Mouse (Mus musculus): ENCODE measurements around the gene Zfp692.
"Not testable (repeated sequence)": the region's sequence is repeated elsewhere in the genome, so short reads cannot be mapped to it uniquely, and the experiment has no call there.

The Zfp692 gene

DNA sequence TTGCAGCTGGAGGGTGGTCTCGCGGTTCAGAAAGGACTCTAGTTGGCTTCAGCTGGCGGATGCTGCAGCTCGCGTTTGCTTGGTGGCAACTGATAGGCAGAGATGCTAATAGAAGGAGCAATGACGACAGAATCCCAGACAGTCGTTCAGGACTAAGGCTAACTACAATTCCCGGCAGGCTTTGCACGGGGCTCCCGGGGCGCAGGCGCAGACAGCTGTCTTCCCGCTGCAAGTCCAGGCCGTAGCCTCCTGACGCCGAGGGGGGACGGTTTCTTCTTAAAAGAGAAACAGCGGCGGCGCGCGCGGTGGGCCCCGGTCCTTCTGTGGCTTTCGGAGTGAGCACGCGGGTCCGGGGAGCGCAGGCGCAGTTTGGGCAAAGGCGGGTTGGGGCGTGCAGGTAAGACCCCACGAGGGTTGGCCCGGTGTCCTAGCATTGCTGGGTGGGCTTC is at the start of gene Zfp692:
Gene Zfp692, plus strand, starts transcription at position 210 of the 449 bp plus-strand sequence.
- DNase-seq: peak; percentile 95 to 96

DNA sequence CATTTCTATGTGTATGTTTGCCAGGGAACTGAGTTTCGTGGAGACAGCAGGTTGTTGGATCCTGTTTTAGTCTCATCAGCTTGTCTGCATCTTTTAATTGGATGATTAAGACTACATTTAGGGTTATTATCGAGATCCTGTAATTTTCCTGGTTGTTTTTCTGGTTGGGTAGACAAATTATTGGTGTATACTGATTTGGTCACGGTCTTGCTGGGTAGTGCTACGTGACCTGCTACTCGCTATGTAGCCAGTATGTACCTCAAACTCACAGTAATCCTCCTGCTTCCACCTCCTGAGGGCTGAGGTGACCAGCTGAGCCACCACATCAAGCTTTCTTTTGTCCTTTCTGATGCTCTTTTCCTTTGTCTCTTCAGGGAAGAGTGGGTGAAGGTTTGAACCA is 49.1 kb upstream of the Zfp692 start:
- DNase-seq: no peak

DNA sequence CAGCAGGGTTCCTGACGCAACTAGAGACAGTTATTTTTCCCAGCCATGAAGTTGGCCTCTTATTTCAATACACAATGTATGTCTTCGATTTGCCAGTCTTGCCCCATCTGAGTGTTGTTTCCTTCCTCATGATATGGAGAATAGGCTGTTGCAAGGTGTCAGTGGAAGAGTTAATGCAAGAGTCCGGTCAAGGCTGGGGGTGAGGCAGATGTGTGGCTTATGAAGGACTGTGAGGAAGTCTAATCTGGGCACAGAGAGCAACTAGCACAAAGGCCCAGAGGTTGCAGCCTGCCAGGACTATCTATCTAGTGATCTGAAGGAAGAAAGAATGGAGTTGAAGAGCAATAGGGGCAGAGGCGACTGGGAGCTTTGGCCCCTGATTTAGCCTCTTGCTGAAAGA is 46.7 kb upstream of the Zfp692 start:
- DNase-seq: no peak

DNA sequence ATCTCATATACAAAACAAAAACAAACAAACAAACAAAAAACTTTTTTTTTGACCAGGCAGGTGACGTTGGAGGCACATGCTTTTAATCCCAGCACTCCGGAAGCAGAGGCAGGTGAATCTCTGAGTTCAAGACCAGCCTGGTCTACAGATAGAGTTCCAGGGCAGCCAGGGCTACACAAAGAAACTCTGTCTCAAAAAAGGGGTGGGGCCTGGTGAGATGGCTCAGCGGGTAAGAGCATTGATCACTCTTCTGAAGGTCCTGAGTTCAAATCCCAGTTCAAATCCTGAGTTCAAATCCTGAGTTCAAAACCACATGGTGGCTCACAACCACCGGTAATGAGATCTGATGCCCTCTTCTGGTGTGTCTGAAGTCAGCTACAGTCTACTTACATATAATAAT is 45.0 kb upstream of the Zfp692 start:
- DNase-seq: no peak

DNA sequence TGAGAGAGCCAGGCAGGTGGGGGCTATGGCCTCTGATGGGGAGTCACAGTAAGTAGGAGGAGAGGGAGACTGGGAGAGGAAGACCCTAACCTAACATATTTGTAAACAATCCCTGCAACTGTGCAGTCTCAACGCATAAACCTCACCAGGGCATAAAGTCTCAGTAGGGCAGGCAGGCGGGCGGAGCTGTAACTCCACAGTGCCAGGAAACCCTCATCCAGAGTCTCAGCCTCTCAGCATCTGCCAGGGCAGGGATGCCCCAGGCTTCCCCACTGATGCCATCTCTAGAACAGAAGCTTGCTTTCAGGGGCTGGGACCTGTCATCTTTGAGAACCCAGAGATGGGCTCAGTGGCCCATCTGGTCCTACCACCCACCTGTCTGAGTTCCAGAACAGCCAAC is 44.5 kb upstream of the Zfp692 start:
- no peak for DNase-seq

DNA sequence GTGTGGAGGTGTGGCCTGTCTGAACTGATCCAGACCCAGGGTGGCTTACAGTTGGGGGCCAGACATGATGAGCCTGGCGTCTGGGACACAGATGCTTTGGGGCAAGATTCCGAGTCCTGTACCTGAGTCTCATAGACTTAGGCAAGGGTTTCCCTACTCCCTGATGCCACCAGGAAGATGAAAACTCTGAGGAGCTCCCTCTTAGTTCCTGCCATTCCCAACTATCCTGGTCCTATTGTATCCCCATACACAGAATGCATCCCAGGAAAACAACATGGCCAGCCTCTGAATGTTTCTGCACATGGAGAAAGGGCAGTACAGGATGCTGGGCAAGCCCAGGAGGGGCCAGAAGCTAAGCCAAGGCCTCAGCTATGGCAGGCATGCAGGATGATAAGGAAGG is 43.4 kb upstream of the Zfp692 start:
- no peak for DNase-seq

DNA sequence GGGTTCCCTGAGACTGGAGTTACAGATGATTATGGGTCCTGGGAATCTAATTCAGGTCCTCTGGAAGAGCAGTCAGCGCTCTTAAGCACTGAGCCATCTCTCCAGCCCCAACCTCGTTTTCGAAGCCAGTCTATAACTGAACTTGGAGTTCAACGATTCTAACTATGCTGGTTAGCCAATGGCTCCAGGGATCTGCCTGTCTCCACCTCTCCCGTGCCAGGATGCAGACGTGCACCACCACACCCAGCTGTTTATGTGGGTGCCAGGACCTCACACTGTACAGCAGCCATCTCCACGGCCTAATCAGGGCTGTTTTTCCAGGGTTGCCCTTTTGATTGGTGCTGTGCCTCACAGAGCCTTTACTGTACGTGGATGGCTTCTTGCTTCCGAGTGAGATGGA is 42.3 kb upstream of the Zfp692 start:
- DNase-seq: no peak

DNA sequence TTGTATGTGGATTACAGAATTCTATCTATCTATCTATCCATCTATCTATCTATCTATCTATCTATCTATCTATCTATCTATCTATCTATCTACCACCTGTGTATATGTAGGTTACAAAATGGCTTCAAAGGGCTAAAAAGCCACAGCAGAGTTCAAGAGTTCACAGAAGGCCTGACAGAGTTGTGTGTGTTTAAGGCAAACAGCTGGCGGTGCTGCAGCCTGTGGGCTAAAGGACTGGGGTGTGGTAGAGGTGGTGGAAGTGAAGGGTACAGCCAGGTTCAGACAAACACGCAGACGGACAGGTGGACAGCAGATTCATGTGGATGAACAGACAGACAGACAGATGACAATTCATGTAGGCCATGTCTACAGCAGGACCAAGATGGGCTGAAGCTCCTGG is 38.6 kb upstream of the Zfp692 start:
- DNase-seq: no peak

DNA sequence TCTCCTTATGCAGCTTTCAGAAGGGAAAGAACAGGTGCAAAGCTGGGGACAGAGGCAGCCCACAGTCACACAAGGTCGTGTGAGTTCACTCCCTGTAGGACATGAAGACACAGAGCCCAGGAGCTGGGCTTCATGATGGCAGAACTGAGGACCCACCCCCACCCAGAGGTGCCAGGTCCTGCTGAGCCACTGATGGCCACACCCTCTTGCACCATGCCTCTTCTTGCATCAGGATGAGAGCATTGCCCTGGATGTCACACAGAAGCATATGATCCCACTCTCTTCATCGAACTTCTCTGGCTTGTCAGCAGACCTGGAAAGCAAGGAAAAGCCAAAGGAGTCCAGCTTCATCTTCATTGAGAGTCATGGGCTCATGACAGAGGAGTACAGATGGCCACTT is 32.3 kb upstream of the Zfp692 start, which contains the start of gene 4930438A08Rik:
Gene 4930438A08Rik, plus strand, starts transcription at position 228 of the 400 bp plus-strand sequence.
- DNase-seq: no peak

DNA sequence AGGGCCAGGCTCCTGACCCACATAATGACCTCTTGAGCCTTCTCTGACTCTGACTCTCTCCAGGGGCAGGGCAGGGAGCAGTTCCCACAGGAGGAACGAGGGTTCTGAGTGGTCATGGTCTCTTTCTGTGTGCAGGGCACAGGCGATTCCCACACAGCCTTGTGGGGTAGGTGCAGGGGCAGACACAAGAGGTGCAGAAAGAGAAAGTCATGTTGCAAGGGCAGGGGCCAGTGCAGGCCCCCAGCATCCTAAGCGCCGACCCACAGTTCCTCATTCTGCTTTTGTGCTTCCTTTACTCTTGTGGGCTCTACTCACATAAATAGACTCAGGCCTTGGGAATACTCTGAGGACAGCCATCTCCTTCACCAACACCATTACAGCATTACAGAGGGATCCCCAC is 31.1 kb upstream of the Zfp692 start:
- DNase-seq: no peak

DNA sequence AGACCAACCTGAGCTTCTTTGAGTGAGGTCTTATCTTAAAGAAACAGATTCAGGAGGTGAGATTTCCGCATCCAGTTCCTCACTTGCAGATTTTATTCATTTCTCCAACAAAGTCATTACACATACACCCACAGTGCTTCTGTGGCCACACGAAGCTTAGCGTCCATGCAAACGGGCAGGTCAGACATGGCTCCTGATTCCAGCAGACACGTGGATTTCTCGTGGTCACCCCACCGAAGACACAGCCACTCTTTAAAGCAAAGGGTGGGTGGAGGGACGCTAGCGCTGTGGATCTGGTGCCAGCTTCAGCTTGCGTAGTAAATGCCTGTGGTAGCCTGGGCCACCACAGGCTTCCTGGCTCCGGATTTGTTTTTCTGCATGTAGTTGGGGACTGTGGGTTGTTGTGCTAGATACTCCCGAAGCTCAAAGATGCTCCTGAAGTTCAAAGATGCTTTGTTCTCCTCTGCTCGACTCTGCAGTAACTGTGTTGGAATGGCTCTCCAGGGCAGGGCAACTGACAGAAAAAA is 24.8 kb upstream of the Zfp692 start:
- DNase-seq: no peak

DNA sequence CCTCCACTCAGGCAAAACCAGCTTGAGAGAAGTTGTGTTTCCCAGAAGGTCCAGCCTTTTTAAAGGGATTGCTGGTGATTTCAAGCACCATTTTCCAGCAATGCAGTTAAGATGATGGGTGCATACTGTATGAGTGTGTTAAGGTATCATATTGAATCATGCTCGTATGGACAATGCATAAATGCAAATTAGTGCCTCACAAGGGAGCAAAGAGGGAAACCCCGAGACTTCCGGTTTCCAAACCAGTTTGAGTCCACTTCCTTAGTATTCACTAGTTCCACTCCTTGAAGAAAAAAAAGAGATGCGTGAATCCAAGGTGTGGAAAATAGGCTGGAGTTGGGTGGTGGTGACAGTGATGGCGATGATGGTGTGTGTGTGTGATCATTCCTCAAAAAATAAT is 24.4 kb upstream of the Zfp692 start:
- no peak for DNase-seq

DNA sequence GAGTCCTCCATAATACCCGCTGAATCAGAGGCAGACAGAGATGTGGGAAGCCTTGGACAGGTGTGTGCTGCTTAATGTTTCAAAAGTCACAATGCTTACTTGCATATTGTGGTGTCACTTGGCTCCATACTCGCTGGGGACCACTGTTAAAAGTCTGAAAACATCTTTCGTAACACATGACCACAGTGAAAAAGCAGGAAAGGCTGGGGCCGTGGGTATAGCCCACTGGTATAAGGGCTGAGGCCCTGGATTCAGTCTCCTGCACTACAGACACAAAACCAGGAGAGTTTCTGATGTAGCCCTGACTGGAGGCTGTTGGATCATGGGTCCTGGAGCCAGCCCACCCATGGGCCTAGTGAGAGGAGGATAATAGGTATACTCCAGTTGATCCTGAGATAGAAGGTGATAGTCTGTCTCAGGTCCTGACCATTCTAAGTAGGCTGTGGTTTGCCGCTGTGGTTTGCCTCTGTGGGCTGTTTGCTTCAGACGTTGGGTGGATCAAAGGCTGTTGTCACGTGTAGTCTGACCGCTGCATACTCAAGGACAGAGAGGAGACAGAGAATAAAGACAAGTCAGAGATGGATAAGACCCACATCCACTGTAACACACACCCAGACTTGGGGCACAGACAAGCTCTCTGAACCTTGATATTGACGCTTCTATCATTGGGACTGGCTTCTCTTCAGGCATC is 16.7 kb upstream of the Zfp692 start:
- no peak for DNase-seq

DNA sequence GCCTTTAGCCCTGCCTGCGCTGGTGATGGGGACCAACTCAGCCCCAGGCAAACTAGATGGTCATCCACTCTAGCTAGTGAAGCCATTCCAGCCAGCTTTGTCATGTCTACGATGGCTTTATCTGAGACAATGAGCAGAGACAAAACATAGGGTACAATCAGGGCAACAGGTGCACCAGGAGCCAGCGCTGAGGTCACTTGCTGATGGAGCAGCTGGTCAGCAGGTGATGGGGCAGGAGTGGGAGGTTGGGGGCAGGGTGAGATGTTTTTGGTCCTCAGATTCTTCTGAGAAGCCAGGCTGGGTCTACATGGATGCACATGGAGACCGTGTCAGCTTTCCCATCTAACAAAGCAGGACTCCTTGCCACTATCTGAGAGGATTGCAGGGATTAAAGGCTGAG is 16.1 kb upstream of the Zfp692 start:
- DNase-seq: no peak

DNA sequence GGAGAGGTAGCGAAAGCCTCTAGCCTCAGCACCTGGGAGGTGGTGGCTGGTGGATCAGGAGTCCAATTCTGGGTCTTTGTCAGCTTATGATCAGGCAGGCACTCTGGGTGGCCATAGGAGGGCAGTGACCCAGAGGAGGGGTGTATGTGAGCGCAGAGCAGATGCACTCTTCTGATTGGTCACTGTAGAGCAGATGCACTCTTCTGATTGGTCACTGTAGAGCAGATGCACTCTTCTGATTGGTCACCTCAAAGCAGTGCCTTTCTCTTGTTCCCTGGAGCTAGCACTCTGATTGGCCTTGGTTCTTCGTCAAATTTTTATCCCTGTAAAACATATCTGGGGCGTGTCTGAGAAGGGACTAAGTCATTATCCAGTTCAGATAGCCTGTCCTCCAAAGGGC is 14.1 kb upstream of the Zfp692 start:
- DNase-seq: no peak

DNA sequence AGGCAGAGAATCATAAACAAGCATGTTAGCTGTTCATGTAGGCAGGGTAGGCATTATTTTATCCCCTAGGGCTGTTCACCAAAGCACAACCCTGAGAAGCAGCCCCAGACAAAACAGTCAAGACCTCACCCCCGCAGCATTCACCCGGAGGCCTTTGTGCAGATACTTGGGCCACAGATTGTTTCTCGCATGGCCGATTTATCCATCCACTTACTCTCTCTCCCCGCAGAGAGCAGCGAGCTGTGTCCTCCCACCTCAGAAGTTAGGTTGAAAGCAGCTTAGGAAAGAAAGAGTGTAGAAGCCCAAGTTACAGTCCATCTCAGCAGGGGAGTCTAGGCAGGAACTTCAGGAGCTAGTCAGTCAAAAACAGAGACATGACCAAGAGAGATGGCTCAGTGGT is 9.5 kb upstream of the Zfp692 start:
- no peak for DNase-seq

DNA sequence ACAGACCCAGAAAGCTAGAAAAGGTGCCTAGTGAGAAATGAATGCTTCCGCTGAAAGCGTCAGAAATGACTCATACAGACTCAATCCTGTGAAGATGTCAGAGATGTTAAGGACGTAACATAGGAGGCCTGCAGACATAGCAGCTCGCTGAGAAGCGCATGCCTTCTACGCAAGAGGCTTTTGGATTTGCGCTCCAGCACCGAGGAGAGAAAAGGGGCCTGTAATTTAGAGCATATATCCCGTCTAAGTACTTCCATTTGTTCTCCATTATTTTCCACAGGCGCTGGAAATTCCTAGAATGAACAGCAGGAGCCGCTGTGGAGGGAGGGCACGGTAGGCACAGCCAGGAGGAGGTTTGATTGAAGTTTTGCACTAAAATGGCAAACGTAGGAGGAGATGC is 5.8 kb upstream of the Zfp692 start:
- DNase-seq: peak; percentile 71 to 82

DNA sequence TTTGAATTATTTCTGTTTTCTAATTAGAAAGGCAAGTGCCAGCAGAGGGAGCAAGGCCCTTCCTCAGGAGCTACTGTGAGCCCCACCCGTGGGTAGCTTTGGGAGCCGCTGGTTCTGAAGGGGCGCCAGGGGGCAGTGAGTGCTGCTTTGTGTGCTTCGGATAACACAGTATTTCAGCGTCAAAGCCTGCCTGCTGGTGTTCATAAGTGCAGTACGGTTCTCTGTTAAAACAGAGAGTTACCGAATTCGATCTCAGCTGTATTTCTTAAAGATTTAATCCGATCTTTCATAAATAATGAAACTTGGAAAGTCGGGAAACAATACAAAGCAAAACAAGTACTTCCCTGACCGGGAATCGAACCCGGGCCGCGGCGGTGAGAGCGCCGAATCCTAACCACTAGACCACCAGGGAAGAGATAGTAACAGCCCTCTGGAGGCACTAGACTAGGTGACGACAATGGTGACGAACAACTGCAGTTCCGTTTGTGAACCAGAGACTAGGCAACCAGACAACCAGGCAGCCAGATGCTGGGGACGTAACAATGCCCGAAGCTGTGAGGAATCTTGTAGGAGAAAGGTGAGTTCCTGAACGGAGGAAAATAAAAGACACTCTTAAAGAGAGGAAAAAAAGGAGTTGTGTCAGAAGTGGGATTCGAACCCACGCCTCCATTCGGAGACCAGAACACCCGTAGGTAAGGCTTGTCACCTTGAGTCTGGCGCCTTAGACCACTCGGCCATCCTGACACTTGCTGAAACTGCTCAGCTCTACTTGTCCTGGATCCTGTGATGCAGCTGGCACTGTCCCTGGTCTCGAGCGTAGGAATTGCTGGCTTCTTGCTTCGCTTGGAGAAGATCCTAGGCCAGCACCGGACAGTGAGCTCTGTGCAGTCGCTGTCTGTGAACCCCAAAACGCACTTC is 4.8 kb upstream of the Zfp692 start:
- peak; percentile 96 for DNase-seq

DNA sequence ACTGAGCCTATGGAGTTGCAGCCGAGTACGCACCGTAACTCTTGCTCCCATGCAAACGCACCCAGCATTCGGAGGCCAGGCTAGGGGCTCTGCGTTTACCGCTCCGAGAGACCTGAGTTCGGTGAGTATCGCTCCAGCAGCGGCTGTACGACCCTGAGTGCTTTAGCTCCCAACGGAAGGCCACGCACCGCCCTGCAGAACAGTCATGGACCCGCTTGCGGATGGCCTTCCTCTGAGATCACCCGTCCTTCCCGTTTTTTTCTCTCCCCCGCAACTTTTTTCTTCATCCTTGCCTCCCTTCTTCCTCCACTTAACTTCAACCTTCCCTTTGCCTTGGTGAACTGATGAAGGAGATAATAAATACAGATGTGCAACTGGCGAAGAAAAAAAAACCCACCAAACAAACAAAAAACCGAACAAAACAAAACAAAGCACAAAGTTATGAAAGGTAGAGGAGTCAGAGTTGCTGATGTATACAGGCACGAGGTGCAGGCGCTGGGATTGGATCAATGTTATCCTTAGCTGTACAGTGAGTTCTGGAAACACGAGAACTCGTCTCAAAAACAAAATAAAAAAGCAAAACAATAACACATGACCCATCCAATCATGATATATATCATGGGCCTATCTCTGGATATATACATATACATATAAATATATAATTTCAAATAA is 4.0 kb upstream of the Zfp692 start:
- DNase-seq: no peak

DNA sequence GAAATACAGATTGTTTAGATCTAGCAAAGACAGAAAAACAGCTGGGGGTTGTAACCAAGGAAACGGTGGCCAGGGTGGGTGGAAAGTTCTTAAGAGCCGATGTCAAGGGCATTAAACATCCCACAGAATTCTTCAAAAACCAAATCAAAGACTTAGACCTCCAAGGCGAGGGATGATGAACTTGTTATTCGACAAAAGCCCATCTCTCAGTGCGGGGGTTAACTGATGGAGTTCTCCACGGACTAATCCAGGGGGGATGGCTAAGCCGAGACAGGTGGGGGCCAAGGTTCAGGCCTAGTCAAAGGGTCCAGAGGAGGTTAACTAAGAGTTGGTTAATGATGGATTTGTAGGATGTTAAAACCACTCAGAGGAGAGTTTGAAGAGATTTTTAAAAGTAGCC is 3.3 kb upstream of the Zfp692 start:
- DNase-seq: no peak

DNA sequence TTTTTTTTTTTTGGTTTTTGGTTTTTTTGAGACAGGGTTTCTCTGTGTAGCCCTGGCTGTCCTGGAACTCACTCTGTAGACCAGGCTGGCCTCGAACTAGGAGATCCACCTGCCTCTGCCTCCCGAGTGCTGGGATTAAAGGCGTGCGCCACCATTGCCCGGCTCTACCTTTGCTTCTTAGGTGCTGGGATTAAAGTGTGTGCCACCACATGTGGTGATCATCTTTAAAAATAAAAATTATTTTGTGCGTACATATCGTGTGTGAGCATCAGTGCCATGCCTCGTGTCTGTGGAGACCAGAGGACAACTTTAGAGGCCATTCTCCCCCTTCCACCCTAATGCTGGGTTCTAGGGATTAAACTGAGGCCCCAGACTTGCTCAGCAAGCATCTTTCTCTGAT is 1.6 kb upstream of the Zfp692 start:
- DNase-seq: not testable (repeated sequence)

DNA sequence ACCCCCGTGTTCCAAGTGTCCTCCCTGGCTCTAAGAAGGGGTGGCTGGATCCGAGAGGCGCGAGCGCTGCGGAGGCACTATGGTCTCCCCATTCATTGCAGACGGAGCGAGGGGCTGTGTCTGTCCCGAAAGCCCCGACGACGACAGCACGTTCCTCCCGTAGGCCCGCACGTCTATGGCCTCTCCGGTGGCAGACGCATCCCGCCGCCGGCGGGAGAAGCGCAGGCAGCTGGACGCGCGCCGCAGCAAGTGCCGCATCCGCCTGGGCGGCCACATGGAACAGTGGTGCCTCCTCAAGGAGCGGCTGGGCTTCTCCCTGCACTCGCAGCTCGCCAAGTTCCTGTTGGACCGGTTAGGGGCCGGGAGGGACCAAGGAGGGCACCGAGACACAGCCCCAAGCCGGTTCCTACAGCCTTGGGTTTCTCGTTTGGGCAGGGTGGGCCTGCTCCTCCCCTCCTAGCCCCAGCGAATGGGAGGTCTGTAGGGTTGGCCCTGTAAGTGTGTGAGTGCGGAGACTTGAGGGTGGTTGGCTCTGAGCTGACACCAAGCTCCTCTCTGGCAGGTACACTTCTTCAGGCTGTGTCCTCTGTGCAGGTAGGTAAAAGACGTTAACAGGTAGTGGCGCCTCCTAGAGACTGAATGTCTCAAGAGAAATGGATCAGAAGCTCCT is 677 bp downstream of the Zfp692 start:
- peak; percentile 73 to 84 for DNase-seq

DNA sequence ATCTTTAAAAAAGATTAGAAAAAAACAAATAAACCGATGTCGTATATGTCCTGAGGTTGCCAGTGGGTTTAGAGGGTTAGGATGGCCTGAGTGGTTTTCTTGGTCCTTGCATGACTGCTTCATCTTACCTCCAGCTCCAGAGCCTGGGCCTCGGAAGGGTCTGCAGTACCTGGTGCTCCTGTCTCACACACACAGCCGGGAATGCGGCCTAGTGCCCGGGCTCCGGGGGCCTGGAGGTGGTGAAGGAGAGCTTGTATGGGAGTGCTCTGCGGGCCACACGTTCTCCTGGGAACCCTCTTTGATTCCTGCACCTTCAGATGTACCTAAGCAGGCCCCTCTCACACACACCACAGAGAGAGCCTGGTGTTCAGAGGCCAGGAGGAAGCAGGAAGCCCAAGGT is 1.8 kb downstream of the Zfp692 start:
- no peak for DNase-seq

Data from lung, adult 18-20 months (tissue).